Mouse (Mus musculus): ENCODE measurements around the gene Defb29.

DNA sequence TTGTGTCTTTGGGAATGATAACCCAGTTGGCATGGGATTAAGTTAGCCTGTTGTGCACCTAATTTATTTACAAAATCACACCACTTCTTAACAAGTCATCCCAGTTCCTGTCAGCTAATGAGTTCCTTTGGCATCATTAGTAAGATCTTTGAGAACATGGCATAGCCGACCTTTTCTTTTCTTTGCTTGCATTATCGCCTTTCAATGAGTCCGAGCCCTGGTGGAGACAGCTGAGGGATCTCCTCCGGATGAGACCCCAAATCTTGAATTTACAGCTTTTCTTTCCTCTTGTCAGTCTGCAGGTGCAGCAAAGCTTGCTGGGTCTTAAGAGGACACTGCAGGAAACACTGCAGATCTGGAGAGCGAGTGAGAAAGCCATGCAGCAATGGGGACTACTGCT is 29.1 kb upstream of the Defb29 start, which contains the start of gene Gm17416:
- TF ChIP-seq POLR2A (IDR thresholded peaks at IDR 0.05; ENCODE audit: borderline replicate concordance, insufficient read depth, low read length) (no peak), CTCF (IDR thresholded peaks at IDR 0.05; ENCODE audit: borderline replicate concordance, insufficient read depth, low read depth, low read length) (no peak)

All from cerebellum, adult 2 months (tissue).